Comparison of ENCODE assay signal across 15 mouse cellular contexts in the genomic region with DNA sequence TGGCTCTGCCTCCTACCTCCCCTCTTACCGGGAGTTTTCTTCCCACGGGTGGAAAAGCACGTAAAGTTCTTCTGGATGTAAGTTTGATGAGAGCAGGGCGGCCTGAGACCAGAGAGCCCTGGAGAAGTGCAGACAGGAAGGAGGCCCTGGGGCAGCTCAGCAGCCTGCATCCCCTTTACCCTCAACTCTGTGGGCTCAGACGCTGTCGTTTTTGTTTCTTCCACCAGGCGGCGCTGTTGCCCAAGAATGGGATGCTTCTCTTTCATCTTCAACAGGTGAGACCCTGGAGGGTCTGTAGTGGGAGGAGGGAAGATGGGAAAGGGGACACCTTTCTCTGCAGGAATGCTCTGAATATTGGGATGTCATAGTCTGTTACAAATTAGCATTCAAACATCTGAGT. TPM values are rescaled to one million over a fixed set of nuclear protein-coding genes. Genes with fewer than 3 reads are reported as not detected.
DNase-seq lines count a peak whose midpoint lies in the region; ATAC-seq and TF ChIP-seq lines count a peak whose summit lies in the region.
"Not testable (repeated sequence)": the region's sequence is repeated elsewhere in the genome, so short reads cannot be mapped to it uniquely, and the experiment has no call there.
"Had no signal": no experiment of that assay in that cellular context is flagged by ENCODE, and none has a peak within 500 bp of the region (broad histone marks: within the 10 kb centered on the region; RNA-seq: fewer than 3 reads in every experiment).

No protein-coding gene starts in this region.

- not testable (repeated sequence) for H3K9ac ChIP-seq in CH12.LX (ENCODE audit: insufficient read depth, low read depth); hindbrain, embryonic 11.5 days (ENCODE audit: low read depth, low read length); lung, postnatal 0 days (replicated peaks; ENCODE audit: low read depth)

- not testable (repeated sequence) for H3K79me2 ChIP-seq in CH12.LX (replicated peaks; ENCODE audit: control insufficient read depth, extremely low read depth, insufficient read depth, poor library complexity, severe bottlenecking)

- not testable (repeated sequence) for TF ChIP-seq POLR2A in CH12.LX (IDR thresholded peaks at IDR 0.05; ENCODE audit: low read depth, low read length)

- WGBS in hindbrain, embryonic 11.5 days, result 10% methylated on average over 8 of the region's 8 CpGs
- 7% methylated on average over 8 of the region's 8 CpGs for WGBS in lung, postnatal 0 days

- TF ChIP-seq CTCF in CH12.LX (conservative IDR thresholded peaks at IDR 0.05 in 1 of 2, IDR thresholded peaks at IDR 0.05 in 1 of 2; ENCODE audit: low read depth in 2 of 2, low read length in 2 of 2), result peak; percentile 49 to 51
- peak; percentile 44 for TF ChIP-seq CTCF in left cerebral cortex, adult 2 months (IDR thresholded peaks at IDR 0.05)
- peak; percentile 83 for TF ChIP-seq CTCF in lung, postnatal 0 days (IDR thresholded peaks at IDR 0.05)

- TF ChIP-seq EP300 in CH12.LX (IDR thresholded peaks at IDR 0.05; ENCODE audit: low read length); lung, postnatal 0 days (IDR thresholded peaks at IDR 0.05): not testable (repeated sequence)

- not testable (repeated sequence) for DNase-seq in CH12.LX (ENCODE audit: extremely low read depth); left cerebral cortex, adult 2 months (ENCODE audit: extremely low spot score in 1 of 2, low spot score in 2 of 2); lung, postnatal 0 days (ENCODE audit: low spot score)
- peak; percentile 19 for DNase-seq in adrenal gland, postnatal 14 days
- peak; percentile 60 for DNase-seq in embryo, embryonic 9.5 days (ENCODE audit: extremely low spot score)
- DNase-seq in hindbrain, embryonic 11.5 days (ENCODE audit: low spot score), result peak; percentile 77
- peak; percentile 71 for DNase-seq in retina, postnatal 1 day
- peak; percentile 55 for DNase-seq in thymus, postnatal 4 days

- H3K4me2 ChIP-seq in CH12.LX (ENCODE audit: insufficient read depth, low read depth, poor library complexity, severe bottlenecking); hindbrain, embryonic 11.5 days (replicated peaks; ENCODE audit: low read depth, low read length); lung, postnatal 0 days (replicated peaks; ENCODE audit: low read depth, low read length): not testable (repeated sequence)

- H3K27ac ChIP-seq in CH12.LX (ENCODE audit: insufficient read depth, low read depth); hindbrain, embryonic 11.5 days (ENCODE audit: low read depth, low read length); left cerebral cortex, adult 2 months; lung, postnatal 0 days (ENCODE audit: low read length): not testable (repeated sequence)

- H3K4me3 ChIP-seq in CH12.LX (replicated peaks in 1 of 3; ENCODE audit: low read depth in 2 of 3, low read length in 2 of 3, poor library complexity in 1 of 3); hindbrain, embryonic 11.5 days (ENCODE audit: low read depth, low read length); left cerebral cortex, adult 2 months; lung, postnatal 0 days (ENCODE audit: low read depth, low read length): not testable (repeated sequence)

- intact Hi-C loops in left cerebral cortex, adult 2 months (cut with DNase I), result not testable (repeated sequence)

- not testable (repeated sequence) for H3K36me3 ChIP-seq in CH12.LX (replicated peaks in 1 of 2; ENCODE audit: control insufficient read depth in 1 of 2, insufficient read depth in 1 of 2, low read length in 1 of 2); hindbrain, embryonic 11.5 days (ENCODE audit: control insufficient read depth, insufficient read depth, low read length); lung, postnatal 0 days (ENCODE audit: insufficient read depth, low read length)

- ATAC-seq in hindbrain, embryonic 11.5 days (ENCODE audit: low FRiP score); lung, postnatal 0 days: not testable (repeated sequence)

- in situ Hi-C loops in CH12.LX (cut with MboI; ENCODE audit: low pct_ligation_motif_present, low pct_unique_long_range_greater_than_20kb, low sequenced_read_pairs), result loop anchor here (25.0 kb wide), 1 partner anchor 1478 kb away; no protein-coding TSS in a partner anchor

- dilution Hi-C loops in CH12.LX (cut with MboI; ENCODE audit: extremely low pct_ligation_motif_present, extremely low pct_unique_long_range_greater_than_20kb, low sequenced_read_pairs), result not testable (repeated sequence)

- not testable (repeated sequence) for H3K4me1 ChIP-seq in CH12.LX (ENCODE audit: control insufficient read depth in 1 of 2, insufficient read depth in 2 of 2); hindbrain, embryonic 11.5 days (replicated peaks; ENCODE audit: control insufficient read depth, insufficient read depth, low read length); lung, postnatal 0 days (ENCODE audit: insufficient read depth, low read depth, low read length)

- TF ChIP-seq RAD21 in CH12.LX (IDR thresholded peaks at IDR 0.05; ENCODE audit: low read depth, low read length), result peak; percentile 12

- not testable (repeated sequence) for H3K27me3 ChIP-seq in CH12.LX (replicated peaks)
- H3K27me3 ChIP-seq in hindbrain, embryonic 11.5 days (ENCODE audit: control insufficient read depth, insufficient read depth, low read length), result peaks cover 18% of the 10 kb centered on the region
- peaks cover 11% of the 10 kb centered on the region for H3K27me3 ChIP-seq in lung, postnatal 0 days (replicated peaks; ENCODE audit: insufficient read depth, low read length)

- not testable (repeated sequence) for H3K9me3 ChIP-seq in CH12.LX (replicated peaks; ENCODE audit: low read length); hindbrain, embryonic 11.5 days (ENCODE audit: control insufficient read depth, low read length); lung, postnatal 0 days (ENCODE audit: low read length)

TF ChIP-seq in CH12.LX, 34 proteins besides CTCF, POLR2A, EP300 and RAD21:
- peak; percentile 26 for TF ChIP-seq SMC3 (IDR thresholded peaks at IDR 0.05; ENCODE audit: low read depth, low read length)

RNA-seq across cellular contexts. Expression of gene H2-Q10, which starts 4.2 kb away (rescaled TPM):
- total RNA-seq in CH12.LX (2012; rRNA removed) (2.2 and 2.4 TPM in 2 replicates), CH12.LX (2014; rRNA removed) (0.62 and 0.93 TPM in 2 replicates)
- 60.0 and 83.0 TPM in 2 replicates for polyA plus RNA-seq in CH12.LX (2012; ENCODE audit: insufficient read length, low read depth)
- 4.4 and 61.3 TPM in 2 replicates for total RNA-seq in adrenal gland, postnatal 14 days (2021)
- polyA plus RNA-seq in hindbrain, embryonic 11.5 days (2014; fragmentation: Nextera tagmentation; extraction: Ambion mirVana), result 0.15 TPM in 1 of 2 replicates, not detected in the other
- under 1 TPM; 0.43 to 0.75 TPM for total RNA-seq in left cerebral cortex, adult 2 months (2021)
- 1.5 and 2.0 TPM in 2 replicates for polyA plus RNA-seq in lung, postnatal 0 days (2015; fragmentation: Nextera tagmentation; extraction: Ambion mirVana)
- total RNA-seq: left cerebral cortex, postnatal 10 days had no signal

RNA-seq across cellular contexts. Expression of gene H2-Q7, which starts 26.7 kb away (rescaled TPM):
- total RNA-seq in CH12.LX (2012; rRNA removed), result 48.5 and 66.0 TPM in 2 replicates
- total RNA-seq in CH12.LX (2014; rRNA removed), result 30.9 and 40.9 TPM in 2 replicates
- 104 and 117 TPM in 2 replicates for polyA plus RNA-seq in CH12.LX (2012; ENCODE audit: insufficient read length, low read depth)
- 2.7 and 11.1 TPM in 2 replicates for total RNA-seq in adrenal gland, postnatal 14 days (2021)
- 7.0 and 8.7 TPM in 2 replicates for polyA plus RNA-seq in hindbrain, embryonic 11.5 days (2014; fragmentation: Nextera tagmentation; extraction: Ambion mirVana)
- under 1 TPM; 0.47 to 0.57 TPM for total RNA-seq in left cerebral cortex, adult 2 months (2021)
- polyA plus RNA-seq in lung, postnatal 0 days (2015; fragmentation: Nextera tagmentation; extraction: Ambion mirVana), result 3.1 and 4.0 TPM in 2 replicates

RNA-seq across cellular contexts. Expression of gene Pou5f1, which starts 40.2 kb away (rescaled TPM):
- 0.13 and 0.17 TPM in 2 replicates for total RNA-seq in CH12.LX (2012; rRNA removed)
- not detected in 2 replicates for total RNA-seq in CH12.LX (2014; rRNA removed)
- polyA plus RNA-seq in CH12.LX (2012; ENCODE audit: insufficient read length, low read depth), result 0.38 TPM in 1 of 2 replicates, not detected in the other
- total RNA-seq in adrenal gland, postnatal 14 days (2021), result 0.26 and 0.45 TPM in 2 replicates
- polyA plus RNA-seq in hindbrain, embryonic 11.5 days (2014; fragmentation: Nextera tagmentation; extraction: Ambion mirVana), result not detected in 2 replicates
- under 1 TPM in 1 of 2 experiments, not detected in 1; 0.25 TPM for total RNA-seq in left cerebral cortex, adult 2 months (2021)
- 0.13 TPM in 1 of 2 replicates, not detected in the other for polyA plus RNA-seq in lung, postnatal 0 days (2015; fragmentation: Nextera tagmentation; extraction: Ambion mirVana)
- total RNA-seq: gastrocnemius, postnatal 10 days; left cerebral cortex, postnatal 10 days had no signal
- polyA plus RNA-seq: embryonic facial prominence, embryonic 15.5 days; forebrain, embryonic 15.5 days; heart, embryonic 11.5 days; liver, embryonic 16.5 days; myocyte had no signal

RNA-seq across cellular contexts. Expression of gene H2-Q6, which starts 41.0 kb away (rescaled TPM):
- 41.0 and 54.3 TPM in 2 replicates for total RNA-seq in CH12.LX (2012; rRNA removed)
- total RNA-seq in CH12.LX (2014; rRNA removed), result 79.7 and 90.3 TPM in 2 replicates
- polyA plus RNA-seq in CH12.LX (2012; ENCODE audit: insufficient read length, low read depth), result 122 and 141 TPM in 2 replicates
- total RNA-seq in adrenal gland, postnatal 14 days (2021), result 0.74 and 7.4 TPM in 2 replicates
- polyA plus RNA-seq in hindbrain, embryonic 11.5 days (2014; fragmentation: Nextera tagmentation; extraction: Ambion mirVana), result 0.46 and 0.60 TPM in 2 replicates
- total RNA-seq in left cerebral cortex, adult 2 months (2021), result under 1 TPM in 1 of 2 experiments, not detected in 1; 0.59 TPM
- 0.74 and 0.86 TPM in 2 replicates for polyA plus RNA-seq in lung, postnatal 0 days (2015; fragmentation: Nextera tagmentation; extraction: Ambion mirVana)
- total RNA-seq: left cerebral cortex, postnatal 10 days had no signal
- polyA plus RNA-seq: myocyte had no signal

RNA-seq across cellular contexts. Expression of gene Tcf19, which starts 51.0 kb away (rescaled TPM):
- total RNA-seq in CH12.LX (2012; rRNA removed), result 37.7 and 46.0 TPM in 2 replicates
- 35.3 and 38.4 TPM in 2 replicates for total RNA-seq in CH12.LX (2014; rRNA removed)
- polyA plus RNA-seq in CH12.LX (2012; ENCODE audit: insufficient read length, low read depth), result 25.3 and 29.7 TPM in 2 replicates
- 19.9 and 21.4 TPM in 2 replicates for total RNA-seq in adrenal gland, postnatal 14 days (2021)
- 49.4 and 50.8 TPM in 2 replicates for polyA plus RNA-seq in hindbrain, embryonic 11.5 days (2014; fragmentation: Nextera tagmentation; extraction: Ambion mirVana)
- total RNA-seq in left cerebral cortex, adult 2 months (2021), result 10 to 100 TPM; 10.7 to 11.4 TPM
- polyA plus RNA-seq in lung, postnatal 0 days (2015; fragmentation: Nextera tagmentation; extraction: Ambion mirVana), result 14.2 and 17.4 TPM in 2 replicates
